Mouse (Mus musculus) CH12.LX (cell line): ENCODE measurements at regions not wholly inside any gene's neighbourhood (a gene's known extent, or its start where the extent isn't known, plus 50 kb on each side); places are given as distances from the start of the nearest gene placed in this dataset.

ENCODE experiments used
- DNase-seq: peaks from one replicate; pipeline ENCODE4 v3.0.0-alpha.2; 2013; ENCODE audit errors: extremely low read depth
- H3K27ac ChIP-seq: 2 replicates; pipeline ENCODE4 v1.5.1; 2012; ENCODE audit warnings: low read depth, mild to moderate bottlenecking, control low read depth, moderate library complexity; ENCODE audit not compliant: insufficient read depth
- H3K27me3 ChIP-seq: replicated peaks from 2 replicates; pipeline ENCODE3; 2012; ENCODE audit warnings: inconsistent platforms
- H3K36me3 ChIP-seq, 2 experiments: replicated peaks in 1 of 2; 2 replicates each; pipeline versions ENCODE3 to v1.6.1; 2012; ENCODE audit warnings: inconsistent platforms in 1 of 2, low read length in 1 of 2, mild to moderate bottlenecking in 1 of 2, mixed read lengths in 1 of 2, moderate library complexity in 1 of 2; ENCODE audit not compliant: control insufficient read depth in 1 of 2, insufficient read depth in 1 of 2
- H3K4me1 ChIP-seq, 2 experiments: 2 replicates each; pipeline ENCODE4 v1.6.1; 2012; ENCODE audit warnings: inconsistent platforms in 1 of 2, moderate library complexity in 1 of 2; ENCODE audit not compliant: insufficient read depth in 2 of 2, control insufficient read depth in 1 of 2
- H3K4me2 ChIP-seq: 2 replicates; pipeline ENCODE4 v1.6.1; 2012; ENCODE audit warnings: low read depth, mild to moderate bottlenecking, control low read depth; ENCODE audit not compliant: poor library complexity, insufficient read depth, severe bottlenecking
- H3K4me3 ChIP-seq, 3 experiments: fragments of 150-350 bp in 1 of 3; sonication (generic) in 1 of 3; replicated peaks in 1 of 3; 2 replicates each; pipeline versions ENCODE3 to v1.5.1; 2011 to 2012; ENCODE audit warnings: low read depth in 2 of 3, low read length in 2 of 3, mild to moderate bottlenecking in 2 of 3, moderate library complexity in 2 of 3, control low read depth in 1 of 3, improper control_type of control experiment in 1 of 3, inconsistent platforms in 1 of 3, mixed read lengths in 1 of 3; ENCODE audit not compliant: poor library complexity in 1 of 3
- H3K79me2 ChIP-seq: replicated peaks from 2 replicates; pipeline ENCODE4 v1.6.1; 2012; ENCODE audit warnings: mild to moderate bottlenecking, moderate library complexity; ENCODE audit not compliant: control insufficient read depth, poor library complexity, insufficient read depth, severe bottlenecking; ENCODE audit errors: extremely low read depth
- H3K9ac ChIP-seq: 2 replicates; pipeline ENCODE4 v1.6.1; 2012; ENCODE audit warnings: low read depth, mild to moderate bottlenecking, control low read depth, moderate library complexity; ENCODE audit not compliant: insufficient read depth
- H3K9me3 ChIP-seq: replicated peaks from 2 replicates; pipeline ENCODE3; 2012; ENCODE audit warnings: low read length, inconsistent platforms, mixed read lengths
- BHLHE40 ChIP-seq: IDR thresholded peaks from 2 replicates; pipeline ENCODE4 v1.6.1; 2011; ENCODE audit warnings: mild to moderate bottlenecking, low read depth, low read length, improper control_type of control experiment
- CHD1 ChIP-seq: IDR thresholded peaks from 2 replicates; pipeline ENCODE4 v1.6.1; 2012; ENCODE audit warnings: low read depth, low read length, improper control_type of control experiment, inconsistent platforms
- CHD2 ChIP-seq: IDR thresholded peaks from 2 replicates; pipeline ENCODE4 v1.6.1; 2011; ENCODE audit warnings: low read length, improper control_type of control experiment
- CTCF ChIP-seq, 2 experiments: IDR thresholded peaks in 1 of 2; conservative IDR thresholded peaks in 1 of 2; 2 replicates each; pipeline ENCODE4 v1.5.1; 2011 to 2012; ENCODE audit warnings: low read depth in 2 of 2, low read length in 2 of 2, improper control_type of control experiment in 1 of 2, inconsistent platforms in 1 of 2, mild to moderate bottlenecking in 1 of 2, moderate library complexity in 1 of 2
- E2F4 ChIP-seq: IDR thresholded peaks from 2 replicates; pipeline ENCODE4 v1.6.1; 2011; ENCODE audit warnings: low read depth, low read length, improper control_type of control experiment; ENCODE audit not compliant: insufficient replicate concordance
- ETS1 ChIP-seq: conservative IDR thresholded peaks from 2 replicates; pipeline ENCODE4 v1.6.1; 2012; ENCODE audit warnings: low read depth, mild to moderate bottlenecking, inconsistent platforms, low read length, improper control_type of control experiment, moderate library complexity
- JUN ChIP-seq: IDR thresholded peaks from 2 replicates; pipeline ENCODE4 v1.6.1; 2011; ENCODE audit warnings: low read depth, mild to moderate bottlenecking, low read length, improper control_type of control experiment, moderate library complexity; ENCODE audit not compliant: insufficient read depth
- JUND ChIP-seq: conservative IDR thresholded peaks from 2 replicates; pipeline ENCODE4 v1.6.1; 2011; ENCODE audit warnings: low read depth, low read length, improper control_type of control experiment
- KAT2A ChIP-seq: IDR thresholded peaks from 2 replicates; pipeline ENCODE4 v1.6.1; 2012; ENCODE audit warnings: low read length, improper control_type of control experiment, inconsistent platforms; ENCODE audit not compliant: insufficient replicate concordance
- MAFK ChIP-seq: IDR thresholded peaks from 2 replicates; pipeline ENCODE4 v1.6.1; 2011; ENCODE audit warnings: low read length, improper control_type of control experiment; ENCODE audit not compliant: insufficient replicate concordance
- MAX ChIP-seq: IDR thresholded peaks from 2 replicates; pipeline ENCODE4 v1.6.1; 2011; ENCODE audit warnings: low read length, improper control_type of control experiment
- MAZ ChIP-seq: IDR thresholded peaks from 2 replicates; pipeline ENCODE4 v1.6.1; 2012; ENCODE audit warnings: low read depth, mild to moderate bottlenecking, inconsistent platforms, low read length, improper control_type of control experiment, moderate library complexity
- NRF1 ChIP-seq: IDR thresholded peaks from 2 replicates; pipeline ENCODE4 v1.6.1; 2014; ENCODE audit warnings: low read depth, mild to moderate bottlenecking, inconsistent platforms, low read length, improper control_type of control experiment, moderate library complexity
- POLR2A ChIP-seq: IDR thresholded peaks from 2 replicates; pipeline ENCODE4 v1.6.1; 2011; ENCODE audit warnings: low read depth, mild to moderate bottlenecking, improper control_type of control experiment, low read length
- POLR2AphosphoS2 ChIP-seq: IDR thresholded peaks from 2 replicates; pipeline ENCODE4 v1.6.1; 2011; ENCODE audit warnings: low read depth, low read length, improper control_type of control experiment
- RAD21 ChIP-seq: IDR thresholded peaks from 2 replicates; pipeline ENCODE4 v1.6.1; 2011; ENCODE audit warnings: low read depth, mild to moderate bottlenecking, low read length, improper control_type of control experiment, moderate library complexity
- SIN3A ChIP-seq: IDR thresholded peaks from 2 replicates; pipeline ENCODE4 v1.6.1; 2012; ENCODE audit warnings: low read length, improper control_type of control experiment, inconsistent platforms
- UBTF ChIP-seq: IDR thresholded peaks from 2 replicates; pipeline ENCODE4 v1.6.1; 2012; ENCODE audit warnings: low read depth, mild to moderate bottlenecking, inconsistent platforms, low read length, improper control_type of control experiment, moderate library complexity
- USF1 ChIP-seq: IDR thresholded peaks from 2 replicates; pipeline ENCODE4 v1.6.1; 2014; ENCODE audit warnings: low read depth, mild to moderate bottlenecking, inconsistent platforms, low read length, improper control_type of control experiment
- ZKSCAN1 ChIP-seq: IDR thresholded peaks from 2 replicates; pipeline ENCODE4 v1.6.1; 2012; ENCODE audit warnings: low read depth, inconsistent platforms, low read length, improper control_type of control experiment, borderline replicate concordance
- ZMIZ1 ChIP-seq: IDR thresholded peaks from 2 replicates; pipeline ENCODE4 v1.6.1; 2012; ENCODE audit warnings: low read depth, mild to moderate bottlenecking, inconsistent platforms, low read length, improper control_type of control experiment
- ZNF384 ChIP-seq: IDR thresholded peaks from 2 replicates; pipeline ENCODE4 v1.6.1; 2012; ENCODE audit warnings: low read depth, low read length, improper control_type of control experiment, inconsistent platforms
- dilution Hi-C: fragments of 300-500 bp; cut with MboI; formaldehyde crosslinking; loops from 2 replicates; pipeline ENCODE4 v1.14.3; 2020; ENCODE audit warnings: low sequenced_read_pairs; ENCODE audit not compliant: extremely low pct_unique_long_range_greater_than_20kb, extremely low pct_ligation_motif_present
- in situ Hi-C: fragments of 300-500 bp; cut with MboI; formaldehyde crosslinking; loops from 3 replicates; pipeline ENCODE4 v1.14.3; 2019; ENCODE audit warnings: low sequenced_read_pairs, low pct_ligation_motif_present, low pct_unique_long_range_greater_than_20kb, mixed read lengths

DNA sequence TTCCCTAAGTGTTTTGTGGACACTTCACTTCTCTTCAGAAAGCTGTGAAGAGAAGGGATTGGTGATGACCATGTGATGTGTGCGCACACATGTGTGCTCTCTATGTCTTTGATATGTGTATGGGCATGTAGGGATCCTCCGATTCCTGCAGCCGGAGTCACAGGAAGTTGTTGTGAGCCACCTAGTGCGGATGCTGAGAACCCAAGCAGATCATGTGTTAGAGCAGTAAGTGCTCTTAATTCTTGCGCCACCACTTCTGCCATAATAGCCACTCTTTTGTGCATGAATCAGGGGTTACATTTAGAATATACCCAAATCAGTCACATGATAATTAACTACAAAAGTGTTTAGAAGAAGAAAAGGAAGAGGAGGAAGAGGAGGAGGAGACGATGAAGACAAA lies 170.7 kb downstream of the Tmem26 start:
- H3K4me1 ChIP-seq: peaks cover 0 to 3% of the 10 kb centered on the region in 2 experiments; a peak in 1 of 4 replicates
- H3K79me2 ChIP-seq: no peaks in the 10 kb centered on the region
- H3K27me3 ChIP-seq: no peaks in the 10 kb centered on the region
- no peaks in the 10 kb centered on the region for H3K36me3 ChIP-seq
- in situ Hi-C loops (no loop called here), dilution Hi-C loops (no loop called here)
- H3K4me2 ChIP-seq: no peak overlapping the region
- TF ChIP-seq KAT2A (no peak), JUND (no peak), BHLHE40 (no peak), MAFK (no peak), ZKSCAN1 (no peak), E2F4 (no peak), RAD21 (no peak), JUN (no peak), ZMIZ1 (no peak), SIN3A (no peak), POLR2A (no peak), POLR2AphosphoS2 (no peak), ZNF384 (no peak), UBTF (no peak), CHD2 (no peak), NRF1 (no peak)
- H3K9me3 ChIP-seq: no peaks in the 10 kb centered on the region
- H3K9ac ChIP-seq: no peak overlapping the region
- no peak overlapping the region for H3K4me3 ChIP-seq
- no peak overlapping the region for H3K27ac ChIP-seq
- DNase-seq: no peak

- peaks cover 0 to 3% of the 10 kb centered on the region in 2 experiments; a peak in 1 of 4 replicates for H3K4me1 ChIP-seq
- dilution Hi-C loops: no loop called here
- no peak overlapping the region for H3K4me3 ChIP-seq
Measured at GRCm38 (mm10) chr10:68897524-68897923, 174.1 kb downstream of the Tmem26 start.

More at GRCm38 (mm10) chr10:68897524-68897923, 174.1 kb downstream of the Tmem26 start:
- no peaks in the 10 kb centered on the region for H3K9me3 ChIP-seq
- H3K36me3 ChIP-seq: no peaks in the 10 kb centered on the region
- no peak overlapping the region for H3K9ac ChIP-seq
- DNase-seq: no peak
- H3K79me2 ChIP-seq: no peaks in the 10 kb centered on the region
- TF ChIP-seq MAZ (no peak), CTCF (conservative IDR thresholded peaks at IDR 0.05 in 1 of 2, IDR thresholded peaks at IDR 0.05 in 1 of 2; ENCODE audit: low read depth in 2 of 2, low read length in 2 of 2) (no peak), KAT2A (no peak), MAX (no peak), MAFK (no peak), USF1 (no peak), CHD1 (no peak), ETS1 (no peak), CHD2 (no peak)
- TF ChIP-seq, all 38 proteins: peak for 0
- in situ Hi-C loops: no loop called here
- Histone ChIP-seq H3K4me2 (no peak overlapping the region), H3K27me3 (no peaks in the 10 kb centered on the region), H3K27ac (no peak overlapping the region)
